Mouse (Mus musculus): ENCODE data around the gene March9. TPM values are rescaled to one million over a fixed set of nuclear protein-coding genes. Genes with fewer than 3 reads are reported as not detected.

March9 gene
- polyA plus RNA-seq (2012; rRNA removed), result 13.1 and 15.3 TPM in 2 replicates

- H3K27me3 ChIP-seq (replicated peaks; ENCODE audit: control insufficient read depth, insufficient read depth, low read length), result no peaks in the 10 kb centered on the region
- H3K27ac ChIP-seq (ENCODE audit: insufficient read depth, low read depth, low read length), result no peak within 1 kb of the TSS
- WGBS, result 1% methylated on average over 51 of the region's 72 CpGs
- peaks cover 2% of the 10 kb centered on the region for H3K36me3 ChIP-seq (ENCODE audit: control insufficient read depth, insufficient read depth, low read length)
- peaks cover 3% of the 10 kb centered on the region for H3K4me1 ChIP-seq (ENCODE audit: control insufficient read depth, insufficient read depth, low read length)
- DNase-seq, result peak; percentile 91
- TF ChIP-seq CTCF (conservative IDR thresholded peaks at IDR 0.05; ENCODE audit: insufficient read depth, insufficient read length, low read depth, low read length) (no peak), POLR2A (IDR thresholded peaks at IDR 0.05; ENCODE audit: low read depth, low read length) (no peak)
- H3K4me3 ChIP-seq (ENCODE audit: insufficient read depth, low read depth, low read length), result peak within 1 kb of the TSS; percentile 57
Observed at GRCm38 (mm10) chr10:127059968-127060916, at the start of gene March9. Gene March9 (minus strand): TSS chr10:127060184.

- Histone ChIP-seq H3K4me3 (ENCODE audit: insufficient read depth, low read depth, low read length) (no peak overlapping the region), H3K27ac (ENCODE audit: insufficient read depth, low read depth, low read length) (no peak overlapping the region), H3K36me3 (ENCODE audit: control insufficient read depth, insufficient read depth, low read length) (no peaks in the 10 kb centered on the region; the same call in 1 of the 2 replicates), H3K4me1 (ENCODE audit: control insufficient read depth, insufficient read depth, low read length) (no peaks in the 10 kb centered on the region), H3K27me3 (replicated peaks; ENCODE audit: control insufficient read depth, insufficient read depth, low read length) (no peaks in the 10 kb centered on the region)
- WGBS, result 74% methylated on average over 3 of the region's 3 CpGs
- TF ChIP-seq POLR2A (IDR thresholded peaks at IDR 0.05; ENCODE audit: low read depth, low read length), result no peak
- TF ChIP-seq CTCF (conservative IDR thresholded peaks at IDR 0.05; ENCODE audit: insufficient read depth, insufficient read length, low read depth, low read length), result no peak
- DNase-seq, result no peak
Observed at GRCm38 (mm10) chr10:127108262-127108583, 48.2 kb upstream of the March9 start.

- no peaks in the 10 kb centered on the region for H3K4me1 ChIP-seq (ENCODE audit: control insufficient read depth, insufficient read depth, low read length)
- no peak for TF ChIP-seq CTCF (conservative IDR thresholded peaks at IDR 0.05; ENCODE audit: insufficient read depth, insufficient read length, low read depth, low read length)
- no peak for TF ChIP-seq POLR2A (IDR thresholded peaks at IDR 0.05; ENCODE audit: low read depth, low read length)
- no peak for DNase-seq
- no peaks in the 10 kb centered on the region for H3K27me3 ChIP-seq (replicated peaks; ENCODE audit: control insufficient read depth, insufficient read depth, low read length)
- no peak overlapping the region for H3K27ac ChIP-seq (ENCODE audit: insufficient read depth, low read depth, low read length)
- H3K36me3 ChIP-seq (ENCODE audit: control insufficient read depth, insufficient read depth, low read length), result no peaks in the 10 kb centered on the region; the same call in 1 of the 2 replicates
- no peak overlapping the region for H3K4me3 ChIP-seq (ENCODE audit: insufficient read depth, low read depth, low read length)
- 83% methylated on average over 16 of the region's 16 CpGs for WGBS
Observed at GRCm38 (mm10) chr10:127107563-127108261, 47.7 kb upstream of the March9 start.

- no peak overlapping the region for H3K4me3 ChIP-seq (ENCODE audit: insufficient read depth, low read depth, low read length)
Observed at GRCm38 (mm10) chr10:127103631-127104030, 43.6 kb upstream of the March9 start.

GRCm38 (mm10) chr10:127101151-127101550 lies 41.2 kb upstream of the March9 start:
- Histone ChIP-seq H3K4me3 (ENCODE audit: insufficient read depth, low read depth, low read length) (no peak overlapping the region), H3K27ac (ENCODE audit: insufficient read depth, low read depth, low read length) (no peak overlapping the region), H3K27me3 (replicated peaks; ENCODE audit: control insufficient read depth, insufficient read depth, low read length) (no peaks in the 10 kb centered on the region), H3K36me3 (ENCODE audit: control insufficient read depth, insufficient read depth, low read length) (peaks cover 2% of the 10 kb centered on the region; the same call in 1 of the 2 replicates), H3K4me1 (ENCODE audit: control insufficient read depth, insufficient read depth, low read length) (no peaks in the 10 kb centered on the region)
- no peak for TF ChIP-seq POLR2A (IDR thresholded peaks at IDR 0.05; ENCODE audit: low read depth, low read length)
- no peak for TF ChIP-seq CTCF (conservative IDR thresholded peaks at IDR 0.05; ENCODE audit: insufficient read depth, insufficient read length, low read depth, low read length)
- WGBS, result 79% methylated on average over 6 of the region's 6 CpGs
- DNase-seq, result no peak

More at GRCm38 (mm10) chr10:127103631-127104030, 43.6 kb upstream of the March9 start:
- Histone ChIP-seq H3K36me3 (ENCODE audit: control insufficient read depth, insufficient read depth, low read length) (peaks cover 2% of the 10 kb centered on the region; the same call in 1 of the 2 replicates), H3K27ac (ENCODE audit: insufficient read depth, low read depth, low read length) (no peak overlapping the region), H3K4me1 (ENCODE audit: control insufficient read depth, insufficient read depth, low read length) (no peaks in the 10 kb centered on the region), H3K27me3 (replicated peaks; ENCODE audit: control insufficient read depth, insufficient read depth, low read length) (no peaks in the 10 kb centered on the region)
- no peak for DNase-seq
- WGBS, result 80% methylated on average over 7 of the region's 7 CpGs
- no peak for TF ChIP-seq CTCF (conservative IDR thresholded peaks at IDR 0.05; ENCODE audit: insufficient read depth, insufficient read length, low read depth, low read length)
- no peak for TF ChIP-seq POLR2A (IDR thresholded peaks at IDR 0.05; ENCODE audit: low read depth, low read length)

- Histone ChIP-seq H3K27ac (ENCODE audit: insufficient read depth, low read depth, low read length) (no peak overlapping the region), H3K36me3 (ENCODE audit: control insufficient read depth, insufficient read depth, low read length) (peaks cover 2% of the 10 kb centered on the region; the same call in 1 of the 2 replicates), H3K27me3 (replicated peaks; ENCODE audit: control insufficient read depth, insufficient read depth, low read length) (no peaks in the 10 kb centered on the region), H3K4me3 (ENCODE audit: insufficient read depth, low read depth, low read length) (no peak overlapping the region), H3K4me1 (ENCODE audit: control insufficient read depth, insufficient read depth, low read length) (no peaks in the 10 kb centered on the region)
- no peak for DNase-seq
- no peak for TF ChIP-seq POLR2A (IDR thresholded peaks at IDR 0.05; ENCODE audit: low read depth, low read length)
- TF ChIP-seq CTCF (conservative IDR thresholded peaks at IDR 0.05; ENCODE audit: insufficient read depth, insufficient read length, low read depth, low read length), result no peak
- WGBS, result 79% methylated on average over 8 of the region's 8 CpGs
Observed at GRCm38 (mm10) chr10:127100414-127100813, 40.4 kb upstream of the March9 start.

GRCm38 (mm10) chr10:127099868-127100267 lies 39.9 kb upstream of the March9 start:
- Histone ChIP-seq H3K27me3 (replicated peaks; ENCODE audit: control insufficient read depth, insufficient read depth, low read length) (no peaks in the 10 kb centered on the region), H3K36me3 (ENCODE audit: control insufficient read depth, insufficient read depth, low read length) (peaks cover 2% of the 10 kb centered on the region; the same call in 1 of the 2 replicates), H3K4me1 (ENCODE audit: control insufficient read depth, insufficient read depth, low read length) (no peaks in the 10 kb centered on the region), H3K4me3 (ENCODE audit: insufficient read depth, low read depth, low read length) (no peak overlapping the region), H3K27ac (ENCODE audit: insufficient read depth, low read depth, low read length) (no peak overlapping the region)
- no peak for DNase-seq
- 92% methylated on average over 15 of the region's 15 CpGs for WGBS
- TF ChIP-seq POLR2A (IDR thresholded peaks at IDR 0.05; ENCODE audit: low read depth, low read length) (no peak), CTCF (conservative IDR thresholded peaks at IDR 0.05; ENCODE audit: insufficient read depth, insufficient read length, low read depth, low read length) (no peak)
